Mouse (Mus musculus): Measurements from ENCODE around the gene Fam126b. TPM values are rescaled to one million over a fixed set of nuclear protein-coding genes. Genes with fewer than 3 reads are reported as not detected.
"Not testable (repeated sequence)": the region's sequence is repeated elsewhere in the genome, so short reads cannot be mapped to it uniquely, and the experiment has no call there.

Fam126b gene
- polyA plus RNA-seq, 1 experiment from 2014 or later, result 9.5 TPM

GRCm38 (mm10) chr1:58615146-58615545 is 29.0 kb upstream of the Fam126b start:
- Histone ChIP-seq H3K36me3 (ENCODE audit: control insufficient read depth, insufficient read depth, low read length) (no peaks in the 10 kb centered on the region), H3K4me1 (ENCODE audit: control insufficient read depth, insufficient read depth, low read length) (peaks cover 2% of the 10 kb centered on the region; the same call in 1 of the 2 replicates), H3K27ac (ENCODE audit: low read length) (no peak overlapping the region), H3K9me3 (ENCODE audit: control insufficient read depth, low read depth, low read length) (no peaks in the 10 kb centered on the region), H3K4me3 (ENCODE audit: low read depth, low read length) (no peak overlapping the region), H3K27me3 (ENCODE audit: control insufficient read depth, insufficient read depth, low read length) (no peaks in the 10 kb centered on the region), H3K4me2 (replicated peaks; ENCODE audit: low read depth, low read length) (no peak overlapping the region), H3K9ac (replicated peaks; ENCODE audit: low read depth, low read length) (no peak overlapping the region)
- ATAC-seq (ENCODE audit: insufficient number of reproducible peaks, insufficient read depth, low FRiP score, low read depth), result no peak
- 83% methylated on average over 4 of the region's 4 CpGs for WGBS

GRCm38 (mm10) chr1:58614424-58614823 is 28.3 kb upstream of the Fam126b start:
- no peaks in the 10 kb centered on the region for H3K9me3 ChIP-seq (ENCODE audit: control insufficient read depth, low read depth, low read length)
- ATAC-seq (ENCODE audit: insufficient number of reproducible peaks, insufficient read depth, low FRiP score, low read depth), result peak; percentile 79
- H3K36me3 ChIP-seq (ENCODE audit: control insufficient read depth, insufficient read depth, low read length), result no peaks in the 10 kb centered on the region
- H3K27ac ChIP-seq (ENCODE audit: low read length), result peak overlapping the region; percentile 28; the same call in 1 of the 2 replicates
- H3K27me3 ChIP-seq (ENCODE audit: control insufficient read depth, insufficient read depth, low read length), result no peaks in the 10 kb centered on the region
- H3K4me3 ChIP-seq (ENCODE audit: low read depth, low read length), result no peak overlapping the region
- H3K9ac ChIP-seq (replicated peaks; ENCODE audit: low read depth, low read length), result no peak overlapping the region
- 32% methylated on average over 3 of the region's 3 CpGs for WGBS
- H3K4me2 ChIP-seq (replicated peaks; ENCODE audit: low read depth, low read length), result no peak overlapping the region
- H3K4me1 ChIP-seq (ENCODE audit: control insufficient read depth, insufficient read depth, low read length), result peaks cover 2% of the 10 kb centered on the region; the same call in 1 of the 2 replicates

- Histone ChIP-seq H3K27ac (ENCODE audit: low read length) (no peak overlapping the region), H3K9me3 (ENCODE audit: control insufficient read depth, low read depth, low read length) (no peaks in the 10 kb centered on the region), H3K9ac (replicated peaks; ENCODE audit: low read depth, low read length) (no peak overlapping the region), H3K4me3 (ENCODE audit: low read depth, low read length) (no peak overlapping the region), H3K27me3 (ENCODE audit: control insufficient read depth, insufficient read depth, low read length) (no peaks in the 10 kb centered on the region), H3K4me1 (ENCODE audit: control insufficient read depth, insufficient read depth, low read length) (peaks cover 2% of the 10 kb centered on the region; the same call in 1 of the 2 replicates), H3K36me3 (ENCODE audit: control insufficient read depth, insufficient read depth, low read length) (no peaks in the 10 kb centered on the region), H3K4me2 (replicated peaks; ENCODE audit: low read depth, low read length) (no peak overlapping the region)
- WGBS, result 56% methylated on average over 6 of the region's 6 CpGs
- no peak for ATAC-seq (ENCODE audit: insufficient number of reproducible peaks, insufficient read depth, low FRiP score, low read depth)
These were observed 27.7 kb upstream of the Fam126b start for GRCm38 (mm10) chr1:58613786-58614185.

- no peak overlapping the region for H3K9ac ChIP-seq (replicated peaks; ENCODE audit: low read depth, low read length)
- H3K36me3 ChIP-seq (ENCODE audit: control insufficient read depth, insufficient read depth, low read length), result no peaks in the 10 kb centered on the region
- no peak overlapping the region for H3K27ac ChIP-seq (ENCODE audit: low read length)
- WGBS, result 20% methylated on average over 1 of the region's 1 CpGs
- H3K4me3 ChIP-seq (ENCODE audit: low read depth, low read length), result no peak overlapping the region
- no peaks in the 10 kb centered on the region for H3K27me3 ChIP-seq (ENCODE audit: control insufficient read depth, insufficient read depth, low read length)
- H3K9me3 ChIP-seq (ENCODE audit: control insufficient read depth, low read depth, low read length), result no peaks in the 10 kb centered on the region; the same call in 1 of the 2 replicates
- peaks cover 2% of the 10 kb centered on the region; the same call in 1 of the 2 replicates for H3K4me1 ChIP-seq (ENCODE audit: control insufficient read depth, insufficient read depth, low read length)
- H3K4me2 ChIP-seq (replicated peaks; ENCODE audit: low read depth, low read length), result no peak overlapping the region
- no peak for ATAC-seq (ENCODE audit: insufficient number of reproducible peaks, insufficient read depth, low FRiP score, low read depth)
These were observed 24.5 kb upstream of the Fam126b start for GRCm38 (mm10) chr1:58610611-58611010.

- H3K9ac ChIP-seq (replicated peaks; ENCODE audit: low read depth, low read length), result no peak overlapping the region
- H3K27ac ChIP-seq (ENCODE audit: low read length), result no peak overlapping the region
- ATAC-seq (ENCODE audit: insufficient number of reproducible peaks, insufficient read depth, low FRiP score, low read depth), result no peak
- H3K36me3 ChIP-seq (ENCODE audit: control insufficient read depth, insufficient read depth, low read length), result no peaks in the 10 kb centered on the region
- no peaks in the 10 kb centered on the region for H3K27me3 ChIP-seq (ENCODE audit: control insufficient read depth, insufficient read depth, low read length)
- no peaks in the 10 kb centered on the region; the same call in 1 of the 2 replicates for H3K9me3 ChIP-seq (ENCODE audit: control insufficient read depth, low read depth, low read length)
- H3K4me2 ChIP-seq (replicated peaks; ENCODE audit: low read depth, low read length), result no peak overlapping the region
- no peak overlapping the region for H3K4me3 ChIP-seq (ENCODE audit: low read depth, low read length)
- H3K4me1 ChIP-seq (ENCODE audit: control insufficient read depth, insufficient read depth, low read length), result peaks cover 2% of the 10 kb centered on the region; the same call in 1 of the 2 replicates
- WGBS, result 57% methylated on average over 1 of the region's 1 CpGs
These were observed 24.0 kb upstream of the Fam126b start for GRCm38 (mm10) chr1:58610166-58610565.

GRCm38 (mm10) chr1:58609591-58609990 is 23.5 kb upstream of the Fam126b start:
- not testable (repeated sequence) for H3K4me3 ChIP-seq (ENCODE audit: low read depth, low read length); H3K4me1 ChIP-seq (ENCODE audit: control insufficient read depth, insufficient read depth, low read length); H3K27me3 ChIP-seq (ENCODE audit: control insufficient read depth, insufficient read depth, low read length); H3K9me3 ChIP-seq (ENCODE audit: control insufficient read depth, low read depth, low read length); H3K36me3 ChIP-seq (ENCODE audit: control insufficient read depth, insufficient read depth, low read length); H3K4me2 ChIP-seq (replicated peaks; ENCODE audit: low read depth, low read length); H3K27ac ChIP-seq (ENCODE audit: low read length); ATAC-seq (ENCODE audit: insufficient number of reproducible peaks, insufficient read depth, low FRiP score, low read depth); H3K9ac ChIP-seq (replicated peaks; ENCODE audit: low read depth, low read length)
- 87% methylated on average over 5 of the region's 5 CpGs for WGBS

- ATAC-seq (ENCODE audit: insufficient number of reproducible peaks, insufficient read depth, low FRiP score, low read depth), result no peak
- Histone ChIP-seq H3K9ac (replicated peaks; ENCODE audit: low read depth, low read length) (no peak overlapping the region), H3K36me3 (ENCODE audit: control insufficient read depth, insufficient read depth, low read length) (no peaks in the 10 kb centered on the region), H3K27ac (ENCODE audit: low read length) (no peak overlapping the region), H3K4me3 (ENCODE audit: low read depth, low read length) (no peak overlapping the region), H3K9me3 (ENCODE audit: control insufficient read depth, low read depth, low read length) (no peaks in the 10 kb centered on the region; the same call in 1 of the 2 replicates), H3K4me1 (ENCODE audit: control insufficient read depth, insufficient read depth, low read length) (no peaks in the 10 kb centered on the region), H3K4me2 (replicated peaks; ENCODE audit: low read depth, low read length) (no peak overlapping the region), H3K27me3 (ENCODE audit: control insufficient read depth, insufficient read depth, low read length) (no peaks in the 10 kb centered on the region)
- WGBS, result 32% methylated on average over 4 of the region's 4 CpGs
These were observed 17.6 kb upstream of the Fam126b start for GRCm38 (mm10) chr1:58603738-58604137.

- no peaks in the 10 kb centered on the region for H3K27me3 ChIP-seq (ENCODE audit: control insufficient read depth, insufficient read depth, low read length)
- no peak for ATAC-seq (ENCODE audit: insufficient number of reproducible peaks, insufficient read depth, low FRiP score, low read depth)
- H3K4me3 ChIP-seq (ENCODE audit: low read depth, low read length), result no peak overlapping the region
- H3K4me1 ChIP-seq (ENCODE audit: control insufficient read depth, insufficient read depth, low read length), result no peaks in the 10 kb centered on the region
- no peak overlapping the region for H3K27ac ChIP-seq (ENCODE audit: low read length)
- H3K4me2 ChIP-seq (replicated peaks; ENCODE audit: low read depth, low read length), result no peak overlapping the region
- WGBS, result 76% methylated on average over 4 of the region's 4 CpGs
- H3K36me3 ChIP-seq (ENCODE audit: control insufficient read depth, insufficient read depth, low read length), result no peaks in the 10 kb centered on the region
- H3K9ac ChIP-seq (replicated peaks; ENCODE audit: low read depth, low read length), result no peak overlapping the region
- no peaks in the 10 kb centered on the region for H3K9me3 ChIP-seq (ENCODE audit: control insufficient read depth, low read depth, low read length)
These were observed 16.6 kb upstream of the Fam126b start for GRCm38 (mm10) chr1:58602681-58603080.

- no peak for ATAC-seq (ENCODE audit: insufficient number of reproducible peaks, insufficient read depth, low FRiP score, low read depth)
- H3K4me1 ChIP-seq (ENCODE audit: control insufficient read depth, insufficient read depth, low read length), result peaks cover 5% of the 10 kb centered on the region; the same call in 1 of the 2 replicates
- peak overlapping the region; percentile 47 for H3K4me2 ChIP-seq (replicated peaks; ENCODE audit: low read depth, low read length)
- H3K4me3 ChIP-seq (ENCODE audit: low read depth, low read length), result peak overlapping the region; percentile 89; the same call in 1 of the 2 replicates
- 88% methylated on average over 1 of the region's 1 CpGs for WGBS
- H3K27me3 ChIP-seq (ENCODE audit: control insufficient read depth, insufficient read depth, low read length), result no peaks in the 10 kb centered on the region
- no peaks in the 10 kb centered on the region for H3K9me3 ChIP-seq (ENCODE audit: control insufficient read depth, low read depth, low read length)
- H3K27ac ChIP-seq (ENCODE audit: low read length), result no peak overlapping the region
- H3K36me3 ChIP-seq (ENCODE audit: control insufficient read depth, insufficient read depth, low read length), result no peaks in the 10 kb centered on the region
- H3K9ac ChIP-seq (replicated peaks; ENCODE audit: low read depth, low read length), result no peak overlapping the region
These were observed 1.4 kb upstream of the Fam126b start for GRCm38 (mm10) chr1:58587491-58587890.

Measured in stomach, embryonic 14.5 days (tissue).